Mouse (Mus musculus): ENCODE results near the gene Nxph3.
"Not testable (repeated sequence)": the region's sequence is repeated elsewhere in the genome, so short reads cannot be mapped to it uniquely, and the experiment has no call there.

Nxph3 gene

GRCm38 (mm10) chr11:95519299-95519698 lies 4.9 kb upstream of the Nxph3 start:
- no peak for DNase-seq (ENCODE audit: low read depth)

GRCm38 (mm10) chr11:95517162-95517561 lies 2.8 kb upstream of the Nxph3 start:
- no peak for DNase-seq (ENCODE audit: low read depth)

GRCm38 (mm10) chr11:95516491-95516911 lies 2.1 kb upstream of the Nxph3 start:
- DNase-seq (ENCODE audit: low read depth), result no peak

- DNase-seq (ENCODE audit: low read depth), result no peak
These were observed 1.3 kb upstream of the Nxph3 start for GRCm38 (mm10) chr11:95515376-95516323.

GRCm38 (mm10) chr11:95513461-95514297 lies 691 bp downstream of the Nxph3 start:
- no peak for DNase-seq (ENCODE audit: low read depth)

GRCm38 (mm10) chr11:95512383-95512782 lies 2.0 kb downstream of the Nxph3 start:
- DNase-seq (ENCODE audit: low read depth), result no peak

- DNase-seq (ENCODE audit: low read depth), result no peak
These were observed 2.5 kb downstream of the Nxph3 start for GRCm38 (mm10) chr11:95511919-95512318.

GRCm38 (mm10) chr11:95510631-95511030 lies 3.7 kb downstream of the Nxph3 start:
- no peak for DNase-seq (ENCODE audit: low read depth)

GRCm38 (mm10) chr11:95509126-95509717 lies 5.1 kb downstream of the Nxph3 start:
- peak; percentile 35 for DNase-seq (ENCODE audit: low read depth)

GRCm38 (mm10) chr11:95508211-95508926 lies 6.0 kb downstream of the Nxph3 start:
- DNase-seq (ENCODE audit: low read depth), result no peak

- no peak for DNase-seq (ENCODE audit: low read depth)
These were observed 6.6 kb downstream of the Nxph3 start for GRCm38 (mm10) chr11:95507785-95508184.

GRCm38 (mm10) chr11:95507041-95507716 lies 7.2 kb downstream of the Nxph3 start:
- DNase-seq (ENCODE audit: low read depth), result no peak

GRCm38 (mm10) chr11:95504271-95504731 lies 10.1 kb downstream of the Nxph3 start:
- no peak for DNase-seq (ENCODE audit: low read depth)

- no peak for DNase-seq (ENCODE audit: low read depth)
These were observed 10.7 kb downstream of the Nxph3 start for GRCm38 (mm10) chr11:95503581-95504180.

- DNase-seq (ENCODE audit: low read depth), result not testable (repeated sequence)
These were observed 12.5 kb downstream of the Nxph3 start for GRCm38 (mm10) chr11:95501826-95502225.

GRCm38 (mm10) chr11:95500836-95501235 lies 13.5 kb downstream of the Nxph3 start:
- DNase-seq (ENCODE audit: low read depth), result no peak

- no peak for DNase-seq (ENCODE audit: low read depth)
These were observed 14.0 kb downstream of the Nxph3 start for GRCm38 (mm10) chr11:95500412-95500811.

GRCm38 (mm10) chr11:95497921-95498320 lies 16.4 kb downstream of the Nxph3 start:
- no peak for DNase-seq (ENCODE audit: low read depth)

GRCm38 (mm10) chr11:95495883-95496282 lies 18.5 kb downstream of the Nxph3 start:
- DNase-seq (ENCODE audit: low read depth), result no peak

- DNase-seq (ENCODE audit: low read depth), result no peak
These were observed 20.0 kb downstream of the Nxph3 start for GRCm38 (mm10) chr11:95494374-95494773.

- DNase-seq (ENCODE audit: low read depth), result no peak
These were observed 20.4 kb downstream of the Nxph3 start for GRCm38 (mm10) chr11:95493950-95494349.
